Mouse (Mus musculus): ENCODE data around the gene Hist2h2bb. TPM values are rescaled to one million over a fixed set of nuclear protein-coding genes. Genes with fewer than 3 reads are reported as not detected.
"Not testable (repeated sequence)": the region's sequence is repeated elsewhere in the genome, so short reads cannot be mapped to it uniquely, and the experiment has no call there.

Gene Hist2h2bb
- polyA plus RNA-seq, 1 experiment from 2014 or later, result 2.7 TPM

DNA sequence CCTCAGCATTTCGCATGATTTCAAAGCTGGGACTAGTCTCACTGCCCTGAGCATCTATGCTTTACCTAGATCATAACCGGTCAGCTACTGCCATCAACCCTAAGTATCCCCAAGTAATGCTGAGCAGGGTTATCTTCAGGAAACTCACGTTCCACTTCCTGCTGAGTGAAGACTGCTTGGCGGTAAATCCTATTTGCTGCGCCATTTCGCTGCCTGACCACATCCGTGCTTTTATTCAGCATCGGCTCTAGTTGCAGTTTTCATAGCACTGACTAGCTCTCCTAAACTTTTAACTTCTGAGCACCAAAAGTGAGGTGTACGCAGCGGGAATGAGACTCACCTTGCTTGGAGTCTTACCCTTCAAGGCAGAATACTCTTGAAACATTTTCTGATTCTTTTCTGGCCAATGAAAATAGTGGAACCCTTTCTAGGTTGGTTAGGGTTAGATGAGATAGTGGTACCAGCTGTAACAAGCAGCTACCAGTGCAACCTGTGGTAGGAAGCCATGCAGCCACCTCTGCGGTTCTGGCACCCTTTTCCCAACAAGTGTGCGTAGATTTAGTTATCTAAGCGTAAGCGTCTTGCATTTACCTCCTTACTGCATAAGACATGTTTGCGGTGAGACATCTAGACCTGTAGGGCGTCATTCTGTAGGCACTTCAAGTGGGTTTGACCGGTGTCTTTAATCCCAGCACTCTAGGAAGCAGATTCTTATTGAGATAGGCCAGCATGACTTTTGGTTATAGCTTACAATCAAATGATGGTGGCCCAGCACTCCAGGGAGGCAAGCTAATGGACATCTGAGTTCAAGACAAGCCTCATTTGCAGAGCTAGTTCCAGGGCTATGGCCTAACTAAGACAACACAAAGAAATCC, 4.3 kb downstream of the Hist2h2bb start:
- Histone ChIP-seq H3K27ac (replicated peaks) (no peak overlapping the region), H3K4me1 (replicated peaks) (peaks cover 10% of the 10 kb centered on the region; the same call in 1 of the 2 replicates), H3K9me3 (no peaks in the 10 kb centered on the region), H3K4me2 (no peak overlapping the region), H3K36me3 (no peaks in the 10 kb centered on the region), H3K27me3 (no peaks in the 10 kb centered on the region), H3K4me3 (no peak overlapping the region), H3K9ac (no peak overlapping the region)
- WGBS, result 91% methylated on average over 17 of the region's 17 CpGs
- no peak for ATAC-seq (ENCODE audit: low read depth)

DNA sequence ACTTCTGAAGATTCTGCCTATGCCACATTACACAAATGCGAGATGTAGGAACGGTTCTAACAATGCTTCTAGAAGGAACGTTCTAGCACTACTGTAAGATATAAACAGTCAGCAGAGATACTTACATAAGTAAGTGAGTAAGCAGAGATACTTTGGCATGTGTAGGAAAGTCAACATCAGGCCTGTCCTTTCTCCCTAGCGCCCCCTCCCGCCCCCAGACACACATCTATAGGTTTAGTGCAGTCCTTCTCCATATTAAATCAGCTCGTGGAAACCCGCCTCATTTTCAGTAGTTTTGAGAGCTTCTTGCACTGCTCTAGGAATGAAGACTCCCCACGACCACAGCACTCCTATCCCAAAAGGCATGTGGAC, 7.9 kb downstream of the Hist2h2bb start:
- Histone ChIP-seq H3K36me3 (no peaks in the 10 kb centered on the region), H3K4me1 (replicated peaks) (peaks cover 10% of the 10 kb centered on the region; the same call in 1 of the 2 replicates), H3K9ac (peak overlapping the region; percentile 72), H3K27ac (replicated peaks) (0 out of 2 replicates have a peak overlapping the region, but pooled peaks have one; percentile 91), H3K9me3 (no peaks in the 10 kb centered on the region), H3K27me3 (peaks cover 6% of the 10 kb centered on the region; the same call in 1 of the 2 replicates), H3K4me3 (peak overlapping the region; percentile 53), H3K4me2 (peak overlapping the region; percentile 76)
- ATAC-seq (ENCODE audit: low read depth), result peak; percentile 44; the same call in 1 of the 2 replicates
- 15% methylated on average over 8 of the region's 8 CpGs for WGBS

DNA sequence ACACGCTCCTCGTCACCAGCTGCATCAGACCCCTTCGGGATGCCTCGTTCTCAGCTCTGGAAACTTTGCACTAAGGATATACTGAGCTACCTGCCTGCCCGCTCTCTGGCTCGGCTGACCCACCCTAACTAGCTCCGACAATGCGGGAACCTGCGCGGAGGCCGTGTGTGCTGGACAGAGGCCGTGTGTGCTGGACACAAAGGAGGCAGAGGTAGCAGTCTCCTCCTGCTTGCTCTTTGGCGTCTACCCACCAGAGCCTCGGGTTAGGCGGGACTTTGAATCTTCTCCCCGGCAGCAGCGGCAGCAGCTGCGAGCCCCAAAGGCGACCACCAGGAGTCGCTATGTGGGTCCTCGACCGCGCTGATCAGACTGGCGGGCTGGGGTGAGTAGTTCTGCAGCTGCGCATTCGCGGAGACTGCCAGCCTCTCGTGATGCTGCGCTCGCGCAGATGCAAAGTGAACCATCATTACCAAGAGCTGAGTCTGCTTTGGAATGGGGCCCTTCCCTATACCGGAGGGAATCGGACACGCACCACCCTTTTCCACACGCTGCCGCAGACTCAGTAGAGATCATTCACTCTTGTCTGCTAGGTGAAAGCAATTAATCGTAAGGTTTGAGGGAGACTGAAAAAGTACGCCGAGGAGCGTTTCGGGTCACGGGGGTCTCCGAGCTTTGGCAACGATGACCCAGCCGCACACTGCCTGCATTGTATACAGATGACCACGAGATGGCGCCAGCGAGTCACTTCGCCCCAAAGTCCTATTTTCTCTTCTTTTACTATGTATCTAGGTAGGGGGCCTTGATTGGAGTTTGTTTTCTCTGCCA, 8.5 kb downstream of the Hist2h2bb start:
- peaks cover 10% of the 10 kb centered on the region; the same call in 1 of the 2 replicates for H3K4me1 ChIP-seq (replicated peaks)
- H3K9ac ChIP-seq, result peak overlapping the region; percentile 72
- H3K27ac ChIP-seq (replicated peaks), result peak overlapping the region; percentile 91
- peaks cover 9% of the 10 kb centered on the region for H3K27me3 ChIP-seq
- H3K36me3 ChIP-seq, result no peaks in the 10 kb centered on the region
- peak overlapping the region; percentile 53 for H3K4me3 ChIP-seq
- H3K9me3 ChIP-seq, result no peaks in the 10 kb centered on the region
- under 1% methylated on average over 49 of the region's 49 CpGs for WGBS
- H3K4me2 ChIP-seq, result peak overlapping the region; percentile 76
- peak; percentile 98 for ATAC-seq (ENCODE audit: low read depth)

DNA sequence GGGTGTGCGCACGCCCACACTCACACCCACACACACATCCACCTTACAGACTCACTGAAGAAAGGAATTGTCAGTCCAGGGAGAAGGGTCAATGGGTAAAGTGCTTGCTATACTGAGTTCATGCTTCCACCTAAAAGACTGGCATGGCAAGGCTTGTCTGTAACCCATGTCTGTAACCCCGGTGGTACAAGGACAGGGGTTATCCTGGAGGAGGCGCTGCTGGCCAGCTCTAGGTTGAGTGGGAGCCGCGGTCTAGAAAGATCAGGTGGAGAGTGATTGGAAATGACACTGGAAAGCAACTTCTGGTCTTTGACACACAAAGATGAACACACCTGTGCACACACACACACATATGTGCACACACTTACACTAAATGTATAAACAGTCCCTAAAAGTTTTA, 11.1 kb downstream of the Hist2h2bb start:
- WGBS, result 57% methylated on average over 6 of the region's 6 CpGs
- no peak for ATAC-seq (ENCODE audit: low read depth)
- Histone ChIP-seq H3K9ac (no peak overlapping the region), H3K4me2 (no peak overlapping the region), H3K4me1 (replicated peaks) (peaks cover 10% of the 10 kb centered on the region; the same call in 1 of the 2 replicates), H3K27ac (replicated peaks) (no peak overlapping the region), H3K27me3 (peaks cover 32% of the 10 kb centered on the region), H3K4me3 (no peak overlapping the region), H3K36me3 (no peaks in the 10 kb centered on the region), H3K9me3 (no peaks in the 10 kb centered on the region)

DNA sequence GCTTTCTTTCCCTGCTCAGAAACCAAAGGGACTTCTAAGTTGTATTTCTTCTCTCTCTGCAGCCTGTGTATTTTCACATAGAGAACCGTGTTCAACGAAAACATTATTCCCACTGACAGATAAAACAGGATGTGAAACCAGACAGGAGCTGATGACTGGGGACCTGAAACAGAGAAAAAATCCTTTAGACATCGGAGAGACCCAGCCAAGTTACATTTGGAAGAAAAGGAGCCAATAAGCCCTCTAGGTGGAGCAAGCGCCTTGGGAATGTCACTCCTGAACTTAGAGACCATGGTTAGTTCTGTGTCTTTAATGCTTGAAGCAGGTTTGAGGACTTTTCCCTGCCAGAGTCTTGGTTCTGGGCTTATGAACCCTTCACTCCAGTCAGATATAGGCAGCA, 14.9 kb downstream of the Hist2h2bb start:
- ATAC-seq (ENCODE audit: low read depth), result no peak
- Histone ChIP-seq H3K27ac (replicated peaks) (no peak overlapping the region), H3K9ac (no peak overlapping the region), H3K36me3 (no peaks in the 10 kb centered on the region), H3K9me3 (no peaks in the 10 kb centered on the region), H3K4me1 (replicated peaks) (0 out of 2 replicates have a peak, but pooled peaks cover 5% of the 10 kb centered on the region), H3K4me3 (no peak overlapping the region), H3K27me3 (peaks cover 36% of the 10 kb centered on the region), H3K4me2 (no peak overlapping the region)
- 27% methylated on average over 4 of the region's 4 CpGs for WGBS

DNA sequence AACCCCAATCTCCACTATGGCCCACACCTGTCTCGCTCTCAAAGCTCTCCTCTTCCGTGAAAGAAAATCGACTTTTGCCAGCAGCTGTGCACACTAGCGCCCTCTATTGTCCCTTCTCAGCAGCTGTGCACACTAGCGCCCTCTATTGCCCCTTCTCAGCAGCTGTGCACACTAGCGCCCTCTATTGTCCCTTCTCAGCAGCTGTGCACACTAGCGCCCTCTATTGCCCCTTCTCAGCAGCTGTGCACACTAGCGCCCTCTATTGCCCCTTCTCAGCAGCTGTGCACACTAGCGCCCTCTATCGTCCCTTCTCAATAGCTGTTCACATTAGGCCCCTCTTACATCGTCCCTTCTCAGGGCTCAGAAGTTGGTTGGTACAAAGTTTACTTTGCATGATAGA, 17.8 kb downstream of the Hist2h2bb start:
- not testable (repeated sequence) for H3K4me3 ChIP-seq; H3K36me3 ChIP-seq; H3K27ac ChIP-seq (replicated peaks); H3K9me3 ChIP-seq; H3K4me2 ChIP-seq; ATAC-seq (ENCODE audit: low read depth); H3K4me1 ChIP-seq (replicated peaks); H3K9ac ChIP-seq
- H3K27me3 ChIP-seq, result peaks cover 31% of the 10 kb centered on the region
- WGBS, result 89% methylated on average over 11 of the region's 11 CpGs

DNA sequence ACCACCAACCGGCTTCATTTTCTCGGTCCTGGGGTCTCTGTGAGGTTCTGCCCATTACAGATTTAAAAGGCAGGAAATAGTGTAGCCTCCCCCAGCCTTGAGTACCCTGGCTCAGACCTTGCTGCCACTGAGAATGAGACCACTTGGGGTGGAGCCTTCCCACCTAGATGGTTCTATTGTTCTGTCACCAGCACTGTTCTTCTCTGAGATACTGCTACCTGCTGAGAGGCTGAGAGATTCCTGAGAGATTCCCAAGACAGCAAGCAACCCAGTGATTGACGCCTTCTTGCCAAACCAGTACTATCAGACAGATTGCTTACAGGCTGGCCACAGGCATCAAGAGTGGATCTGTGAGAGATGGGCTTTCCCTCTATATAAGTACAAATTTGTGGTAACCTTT, 19.6 kb downstream of the Hist2h2bb start:
- Histone ChIP-seq H3K9me3 (no peaks in the 10 kb centered on the region), H3K4me1 (replicated peaks) (0 out of 2 replicates have a peak, but pooled peaks cover 5% of the 10 kb centered on the region), H3K27me3 (peaks cover 21% of the 10 kb centered on the region), H3K36me3 (no peaks in the 10 kb centered on the region), H3K4me2 (no peak overlapping the region), H3K27ac (replicated peaks) (no peak overlapping the region), H3K9ac (no peak overlapping the region), H3K4me3 (no peak overlapping the region)
- ATAC-seq (ENCODE audit: low read depth), result no peak
- WGBS, result 77% methylated on average over 3 of the region's 3 CpGs

DNA sequence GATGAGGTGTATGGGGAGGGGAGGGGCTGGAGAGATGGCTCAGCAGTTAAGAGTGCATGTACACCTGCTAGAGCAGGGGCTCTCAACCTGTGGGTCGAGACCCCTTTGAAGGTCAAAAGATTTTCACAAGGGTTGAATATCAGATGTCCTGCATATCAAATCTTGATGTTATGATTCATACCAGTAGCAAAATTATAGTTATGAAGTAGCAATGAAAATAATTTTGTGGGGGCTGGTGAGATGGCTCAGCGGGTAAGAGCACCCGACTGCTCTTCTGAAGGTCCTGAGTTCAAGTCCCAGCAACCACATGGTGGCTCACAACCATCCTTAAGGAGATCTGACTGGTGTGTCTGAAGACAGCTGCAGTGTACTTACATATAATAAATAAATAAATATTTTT, 21.2 kb downstream of the Hist2h2bb start:
- H3K9ac ChIP-seq; H3K27ac ChIP-seq (replicated peaks); H3K9me3 ChIP-seq; H3K4me2 ChIP-seq; H3K4me3 ChIP-seq; ATAC-seq (ENCODE audit: low read depth); H3K27me3 ChIP-seq; H3K36me3 ChIP-seq; H3K4me1 ChIP-seq (replicated peaks): not testable (repeated sequence)
- 89% methylated on average over 3 of the region's 3 CpGs for WGBS

DNA sequence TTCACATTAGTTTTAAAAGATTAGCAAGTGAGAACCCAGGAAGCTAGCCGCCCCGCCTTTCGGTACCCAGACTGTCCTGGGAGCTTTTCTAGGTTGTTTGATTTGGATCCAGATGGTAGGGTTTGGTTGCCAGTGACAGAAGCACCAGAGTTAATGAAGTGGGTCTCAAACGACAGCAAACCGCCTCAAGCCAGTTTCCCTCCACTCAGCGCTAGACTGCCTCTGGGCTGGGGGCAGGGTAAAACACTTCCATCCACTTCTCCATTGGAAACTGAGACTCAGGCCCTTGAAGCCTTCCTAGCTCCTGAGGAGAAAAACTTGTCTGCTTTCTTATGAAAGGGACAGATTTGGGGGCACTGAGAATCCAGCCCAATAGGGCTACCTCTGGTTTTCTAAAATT, 23.1 kb downstream of the Hist2h2bb start:
- H3K27ac ChIP-seq (replicated peaks), result no peak overlapping the region
- no peak overlapping the region for H3K4me2 ChIP-seq
- no peak overlapping the region for H3K4me3 ChIP-seq
- peaks cover 6% of the 10 kb centered on the region; the same call in 1 of the 2 replicates for H3K27me3 ChIP-seq
- H3K9me3 ChIP-seq, result no peaks in the 10 kb centered on the region; the same call in 1 of the 2 replicates
- WGBS, result 62% methylated on average over 6 of the region's 6 CpGs
- no peak overlapping the region for H3K9ac ChIP-seq
- no peaks in the 10 kb centered on the region for H3K36me3 ChIP-seq
- ATAC-seq (ENCODE audit: low read depth), result no peak
- no peaks in the 10 kb centered on the region for H3K4me1 ChIP-seq (replicated peaks)

DNA sequence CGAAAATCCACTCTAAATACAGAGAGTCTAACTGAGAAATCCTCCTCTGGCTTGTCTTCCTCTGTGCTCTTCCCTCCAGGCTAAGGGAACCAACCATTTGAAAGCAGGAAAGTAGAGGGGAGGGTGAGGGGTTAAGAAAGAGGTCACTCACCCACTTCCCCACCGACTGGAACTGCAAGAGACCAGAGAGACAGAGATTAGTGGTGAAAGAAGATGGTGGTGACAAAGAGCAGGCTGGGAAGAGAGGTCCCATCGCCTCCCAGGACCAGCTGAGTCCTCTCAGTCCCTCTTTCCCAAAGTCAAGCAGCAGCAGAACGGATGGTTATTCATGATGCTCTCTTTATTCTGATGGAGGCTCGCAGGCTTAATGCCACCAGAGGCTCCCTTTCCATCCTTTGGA, 23.8 kb downstream of the Hist2h2bb start:
- H3K4me2 ChIP-seq, result no peak overlapping the region
- ATAC-seq (ENCODE audit: low read depth), result no peak
- no peak overlapping the region for H3K27ac ChIP-seq (replicated peaks)
- no peaks in the 10 kb centered on the region for H3K36me3 ChIP-seq
- no peaks in the 10 kb centered on the region for H3K4me1 ChIP-seq (replicated peaks)
- 60% methylated on average over 5 of the region's 5 CpGs for WGBS
- no peaks in the 10 kb centered on the region; the same call in 1 of the 2 replicates for H3K9me3 ChIP-seq
- peaks cover 6% of the 10 kb centered on the region; the same call in 1 of the 2 replicates for H3K27me3 ChIP-seq
- no peak overlapping the region for H3K4me3 ChIP-seq
- H3K9ac ChIP-seq, result no peak overlapping the region

DNA sequence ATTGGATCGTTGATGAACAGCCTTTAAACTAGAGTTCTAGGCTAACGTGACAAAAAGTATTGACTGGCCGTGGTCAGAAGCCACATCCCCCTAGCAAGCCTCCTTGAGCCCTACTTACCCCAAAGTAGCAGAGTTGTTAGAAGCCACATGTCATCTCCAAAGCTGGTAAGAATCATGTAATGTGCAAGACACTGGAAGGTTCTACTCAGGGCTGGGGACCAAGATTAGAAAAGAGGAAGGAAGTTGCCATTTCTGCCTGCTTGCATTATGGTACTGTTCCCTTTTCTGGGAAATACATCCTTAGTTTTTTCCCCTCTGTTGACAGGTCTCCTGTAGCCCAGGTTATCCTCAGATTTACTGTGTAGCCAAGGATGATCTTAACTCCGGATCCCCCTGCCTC, 24.2 kb downstream of the Hist2h2bb start, which contains the start of gene Fcgr1:
Gene Fcgr1 (minus strand): TSS at position 183 of the 400 bp plus-strand sequence.
- Histone ChIP-seq H3K4me3 (no peak within 1 kb of the TSS), H3K36me3 (no peaks in the 10 kb centered on the region), H3K27ac (replicated peaks) (no peak within 1 kb of the TSS), H3K4me1 (replicated peaks) (no peaks in the 10 kb centered on the region), H3K9ac (no peak within 1 kb of the TSS), H3K9me3 (no peaks in the 10 kb centered on the region; the same call in 1 of the 2 replicates), H3K27me3 (peaks cover 6% of the 10 kb centered on the region; the same call in 1 of the 2 replicates), H3K4me2 (no peak within 1 kb of the TSS)
- no peak for ATAC-seq (ENCODE audit: low read depth)
- 85% methylated on average over 4 of the region's 4 CpGs for WGBS

DNA sequence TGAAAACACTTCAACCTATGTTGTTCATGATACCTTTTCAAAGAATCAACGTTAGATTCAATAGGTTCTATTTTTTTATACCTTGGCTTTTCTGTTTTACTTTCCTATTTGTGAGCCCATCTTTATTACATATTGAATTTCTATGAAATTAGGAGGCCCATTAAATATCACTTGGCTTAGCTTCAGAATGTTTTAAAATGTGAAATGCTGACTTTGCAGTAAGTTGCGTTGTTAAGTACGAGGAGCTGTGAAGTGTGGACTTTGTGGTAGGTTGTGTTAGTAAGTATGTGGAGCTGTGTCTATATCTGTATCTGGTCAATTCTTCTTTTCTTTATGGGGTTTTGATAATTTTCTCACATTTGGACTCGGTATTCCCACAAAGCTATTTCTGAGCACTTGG, 28.8 kb downstream of the Hist2h2bb start:
- WGBS, result 95% methylated on average over 4 of the region's 4 CpGs
- H3K4me2 ChIP-seq, result no peak overlapping the region
- H3K27me3 ChIP-seq, result peaks cover 17% of the 10 kb centered on the region; the same call in 1 of the 2 replicates
- no peaks in the 10 kb centered on the region for H3K36me3 ChIP-seq
- no peak overlapping the region for H3K27ac ChIP-seq (replicated peaks)
- H3K4me3 ChIP-seq, result no peak overlapping the region
- no peaks in the 10 kb centered on the region for H3K4me1 ChIP-seq (replicated peaks)
- H3K9me3 ChIP-seq, result no peaks in the 10 kb centered on the region; the same call in 1 of the 2 replicates
- H3K9ac ChIP-seq, result no peak overlapping the region
- no peak for ATAC-seq (ENCODE audit: low read depth)
